Mouse (Mus musculus): ENCODE measurements at regions not wholly inside any gene's neighbourhood (a gene's known extent, or its start where the extent isn't known, plus 50 kb on each side); places are given as distances from the start of the nearest gene placed in this dataset.

- Histone ChIP-seq H3K27me3 (ENCODE audit: control insufficient read depth, insufficient read depth, low read length) (peaks cover 27% of the 10 kb centered on the region), H3K9ac (ENCODE audit: low read length) (peak overlapping the region; percentile 40)
- peak; percentile 88 for DNase-seq (ENCODE audit: low spot score, missing footprints)
Observed at GRCm38 (mm10) chr9:43879220-43879968, 135.6 kb downstream of the Nectin1 start.

GRCm38 (mm10) chr9:43879969-43880396 lies 136.2 kb downstream of the Nectin1 start:
- Histone ChIP-seq H3K9me3 (ENCODE audit: control insufficient read depth, low read length) (no peaks in the 10 kb centered on the region), H3K4me3 (ENCODE audit: low read depth, low read length) (peak overlapping the region; percentile 31), H3K36me3 (ENCODE audit: control insufficient read depth, insufficient read depth, low read length) (no peaks in the 10 kb centered on the region), H3K9ac (ENCODE audit: low read length) (peak overlapping the region; percentile 40), H3K4me2 (peak overlapping the region; percentile 57), H3K27me3 (ENCODE audit: control insufficient read depth, insufficient read depth, low read length) (peaks cover 27% of the 10 kb centered on the region), H3K4me1 (ENCODE audit: control insufficient read depth, insufficient read depth, low read length) (peaks cover 12% of the 10 kb centered on the region), H3K27ac (ENCODE audit: low read depth, low read length) (no peak overlapping the region)
- DNase-seq (ENCODE audit: low spot score, missing footprints) (peak; percentile 96), ATAC-seq (ENCODE audit: low FRiP score) (peak; percentile 80)
- 0% methylated on average over 26 of the region's 26 CpGs for WGBS

More at GRCm38 (mm10) chr9:43879220-43879968, 135.6 kb downstream of the Nectin1 start:
- H3K27ac ChIP-seq (ENCODE audit: low read depth, low read length): no peak overlapping the region
- no peaks in the 10 kb centered on the region for H3K36me3 ChIP-seq (ENCODE audit: control insufficient read depth, insufficient read depth, low read length)
- peak; percentile 61 for ATAC-seq (ENCODE audit: low FRiP score)
- H3K9me3 ChIP-seq (ENCODE audit: control insufficient read depth, low read length): no peaks in the 10 kb centered on the region
- H3K4me3 ChIP-seq (ENCODE audit: low read depth, low read length): peak overlapping the region; percentile 31
- H3K4me1 ChIP-seq (ENCODE audit: control insufficient read depth, insufficient read depth, low read length): peaks cover 12% of the 10 kb centered on the region
- H3K4me2 ChIP-seq: peak overlapping the region; percentile 57
- 3% methylated on average over 24 of the region's 24 CpGs for WGBS

GRCm38 (mm10) chr9:43893086-43893485 lies 149.3 kb downstream of the Nectin1 start:
- H3K9me3 ChIP-seq (ENCODE audit: control insufficient read depth, low read length): no peaks in the 10 kb centered on the region
- H3K27ac ChIP-seq (ENCODE audit: low read depth, low read length): no peak overlapping the region
- H3K4me1 ChIP-seq (ENCODE audit: control insufficient read depth, insufficient read depth, low read length): no peaks in the 10 kb centered on the region
- no peak for DNase-seq (ENCODE audit: low spot score, missing footprints)
- H3K36me3 ChIP-seq (ENCODE audit: control insufficient read depth, insufficient read depth, low read length): no peaks in the 10 kb centered on the region
- H3K4me2 ChIP-seq: no peak overlapping the region
- H3K4me3 ChIP-seq (ENCODE audit: low read depth, low read length): no peak overlapping the region
- no peak for ATAC-seq (ENCODE audit: low FRiP score)
- no peak overlapping the region for H3K9ac ChIP-seq (ENCODE audit: low read length)
- no peaks in the 10 kb centered on the region for H3K27me3 ChIP-seq (ENCODE audit: control insufficient read depth, insufficient read depth, low read length)
- 79% methylated on average over 6 of the region's 6 CpGs for WGBS

DNA sequence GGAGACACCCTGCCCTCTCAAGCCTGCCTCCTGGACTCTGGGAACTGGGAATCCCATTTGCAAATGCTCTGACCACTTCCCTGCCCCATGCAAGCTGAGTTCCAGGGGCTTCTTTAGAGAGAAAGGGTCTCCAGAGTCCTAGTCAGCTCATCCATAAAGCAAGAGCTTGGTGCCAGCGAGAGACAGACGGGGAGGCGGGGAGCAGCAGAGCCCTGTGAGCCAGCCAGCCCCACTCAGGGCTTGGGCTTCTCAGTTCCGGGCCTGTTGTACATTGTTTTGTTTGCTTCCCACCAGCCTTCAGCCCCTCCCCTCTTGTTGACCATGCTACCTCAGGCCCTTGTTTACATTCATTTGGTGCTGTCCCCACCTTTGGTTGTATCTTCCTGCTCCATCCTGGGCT lies 143.9 kb upstream of the Thy1 start:
- Histone ChIP-seq H3K4me3 (ENCODE audit: low read depth, low read length) (no peak overlapping the region), H3K27me3 (ENCODE audit: control insufficient read depth, insufficient read depth, low read length) (no peaks in the 10 kb centered on the region), H3K27ac (ENCODE audit: low read depth, low read length) (no peak overlapping the region), H3K4me1 (ENCODE audit: control insufficient read depth, insufficient read depth, low read length) (peaks cover 4% of the 10 kb centered on the region), H3K36me3 (ENCODE audit: control insufficient read depth, insufficient read depth, low read length) (no peaks in the 10 kb centered on the region), H3K4me2 (no peak overlapping the region), H3K9me3 (ENCODE audit: control insufficient read depth, low read length) (no peaks in the 10 kb centered on the region), H3K9ac (ENCODE audit: low read length) (no peak overlapping the region)
- ATAC-seq (ENCODE audit: low FRiP score) (no peak), DNase-seq (ENCODE audit: low spot score, missing footprints) (no peak)
- 63% methylated on average over 4 of the region's 4 CpGs for whole genome bisulfite sequencing

DNA sequence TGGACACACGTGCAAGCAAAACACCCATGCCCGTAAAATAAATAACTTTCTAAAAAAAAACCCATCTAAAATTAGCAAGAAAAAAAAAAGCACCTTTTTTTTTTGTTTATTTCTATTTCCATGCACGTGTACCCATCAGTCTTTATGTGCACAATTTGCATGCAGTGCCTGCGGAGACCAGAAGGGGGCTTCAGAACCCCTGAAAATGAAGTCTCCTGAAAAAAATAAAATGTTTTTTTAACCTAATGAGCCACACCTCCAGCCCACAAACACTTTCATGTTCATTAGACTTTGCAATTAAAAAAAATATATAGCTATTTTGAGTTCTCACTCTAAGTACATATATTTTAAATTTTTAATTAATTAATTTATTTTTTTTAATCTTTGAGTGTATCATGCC lies 134.9 kb upstream of the Thy1 start:
- Histone ChIP-seq H3K4me3 (ENCODE audit: low read depth, low read length) (no peak overlapping the region), H3K4me2 (no peak overlapping the region), H3K9me3 (ENCODE audit: control insufficient read depth, low read length) (no peaks in the 10 kb centered on the region), H3K36me3 (ENCODE audit: control insufficient read depth, insufficient read depth, low read length) (no peaks in the 10 kb centered on the region), H3K4me1 (ENCODE audit: control insufficient read depth, insufficient read depth, low read length) (no peaks in the 10 kb centered on the region; the same call in 1 of the 2 replicates), H3K27ac (ENCODE audit: low read depth, low read length) (no peak overlapping the region), H3K9ac (ENCODE audit: low read length) (no peak overlapping the region), H3K27me3 (ENCODE audit: control insufficient read depth, insufficient read depth, low read length) (no peaks in the 10 kb centered on the region)
- ATAC-seq (ENCODE audit: low FRiP score): no peak
- 78% methylated on average over 4 of the region's 4 CpGs for WGBS
- no peak for DNase-seq (ENCODE audit: low spot score, missing footprints)

GRCm38 (mm10) chr9:43915015-43915414 lies 128.2 kb upstream of the Thy1 start:
- peaks cover 6% of the 10 kb centered on the region; the same call in 1 of the 2 replicates for H3K4me1 ChIP-seq (ENCODE audit: control insufficient read depth, insufficient read depth, low read length)
- ATAC-seq (ENCODE audit: low FRiP score): no peak
- peaks cover 3% of the 10 kb centered on the region; the same call in 1 of the 2 replicates for H3K27me3 ChIP-seq (ENCODE audit: control insufficient read depth, insufficient read depth, low read length)
- H3K4me3 ChIP-seq (ENCODE audit: low read depth, low read length): no peak overlapping the region
- peak; percentile 76 for DNase-seq (ENCODE audit: low spot score, missing footprints)
- no peak overlapping the region for H3K9ac ChIP-seq (ENCODE audit: low read length)
- H3K4me2 ChIP-seq: no peak overlapping the region
- no peaks in the 10 kb centered on the region for H3K9me3 ChIP-seq (ENCODE audit: control insufficient read depth, low read length)
- WGBS: 62% methylated on average over 5 of the region's 5 CpGs
- H3K27ac ChIP-seq (ENCODE audit: low read depth, low read length): no peak overlapping the region
- no peaks in the 10 kb centered on the region for H3K36me3 ChIP-seq (ENCODE audit: control insufficient read depth, insufficient read depth, low read length)

DNA sequence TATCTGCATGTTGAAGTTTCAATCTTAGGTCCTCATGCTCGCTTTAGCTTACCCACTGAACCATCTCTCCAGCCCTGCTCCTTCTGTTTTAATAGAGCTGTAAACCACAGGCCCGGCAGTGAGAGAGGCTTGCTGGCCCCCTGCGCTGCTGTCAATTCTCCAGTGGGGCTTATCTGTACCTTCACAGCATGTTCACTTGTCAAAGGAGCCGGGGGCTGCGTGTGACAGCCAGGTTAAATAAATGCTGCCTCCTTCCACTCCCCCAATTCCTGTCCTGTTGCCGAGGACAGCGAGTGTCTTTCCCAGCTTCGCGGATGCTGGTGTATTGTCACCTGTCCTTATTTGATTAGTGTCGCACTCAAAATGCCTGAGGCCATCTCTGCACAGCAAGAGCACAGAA lies 125.7 kb upstream of the Thy1 start:
- 38% methylated on average over 10 of the region's 10 CpGs for WGBS
- Histone ChIP-seq H3K9me3 (ENCODE audit: control insufficient read depth, low read length) (no peaks in the 10 kb centered on the region), H3K4me3 (ENCODE audit: low read depth, low read length) (no peak overlapping the region), H3K27ac (ENCODE audit: low read depth, low read length) (no peak overlapping the region), H3K27me3 (ENCODE audit: control insufficient read depth, insufficient read depth, low read length) (peaks cover 3% of the 10 kb centered on the region; the same call in 1 of the 2 replicates), H3K4me1 (ENCODE audit: control insufficient read depth, insufficient read depth, low read length) (peaks cover 9% of the 10 kb centered on the region; the same call in 1 of the 2 replicates), H3K9ac (ENCODE audit: low read length) (no peak overlapping the region), H3K36me3 (ENCODE audit: control insufficient read depth, insufficient read depth, low read length) (no peaks in the 10 kb centered on the region), H3K4me2 (no peak overlapping the region)
- ATAC-seq (ENCODE audit: low FRiP score): no peak
- peak; percentile 56 for DNase-seq (ENCODE audit: low spot score, missing footprints)

DNA sequence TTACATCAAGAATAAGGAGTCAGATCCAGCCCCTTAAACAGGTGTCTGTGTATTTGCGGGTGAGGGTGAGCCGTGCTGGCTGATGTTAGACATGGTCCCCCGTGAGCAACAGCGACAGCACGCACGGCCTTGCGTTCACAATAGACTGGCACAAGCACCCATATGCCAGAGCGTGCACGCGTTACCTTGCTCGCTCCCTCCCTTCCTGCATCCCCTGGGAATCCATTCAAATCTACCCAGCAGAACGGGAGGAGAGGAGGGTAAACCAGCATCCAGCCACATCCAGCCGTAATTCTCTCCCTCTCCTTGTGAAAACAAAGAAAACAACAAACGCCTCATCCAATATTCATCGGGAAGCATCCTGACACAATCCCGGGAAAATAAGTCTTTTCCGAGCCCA lies 124.2 kb upstream of the Thy1 start:
- H3K36me3 ChIP-seq (ENCODE audit: control insufficient read depth, insufficient read depth, low read length): no peaks in the 10 kb centered on the region
- no peak overlapping the region for H3K4me3 ChIP-seq (ENCODE audit: low read depth, low read length)
- peaks cover 3% of the 10 kb centered on the region; the same call in 1 of the 2 replicates for H3K27me3 ChIP-seq (ENCODE audit: control insufficient read depth, insufficient read depth, low read length)
- H3K9me3 ChIP-seq (ENCODE audit: control insufficient read depth, low read length): no peaks in the 10 kb centered on the region
- H3K4me1 ChIP-seq (ENCODE audit: control insufficient read depth, insufficient read depth, low read length): peaks cover 9% of the 10 kb centered on the region; the same call in 1 of the 2 replicates
- H3K27ac ChIP-seq (ENCODE audit: low read depth, low read length): no peak overlapping the region
- no peak overlapping the region for H3K4me2 ChIP-seq
- DNase-seq (ENCODE audit: low spot score, missing footprints) (peak; percentile 81), ATAC-seq (ENCODE audit: low FRiP score) (no peak)
- WGBS: 77% methylated on average over 17 of the region's 17 CpGs
- no peak overlapping the region for H3K9ac ChIP-seq (ENCODE audit: low read length)

DNA sequence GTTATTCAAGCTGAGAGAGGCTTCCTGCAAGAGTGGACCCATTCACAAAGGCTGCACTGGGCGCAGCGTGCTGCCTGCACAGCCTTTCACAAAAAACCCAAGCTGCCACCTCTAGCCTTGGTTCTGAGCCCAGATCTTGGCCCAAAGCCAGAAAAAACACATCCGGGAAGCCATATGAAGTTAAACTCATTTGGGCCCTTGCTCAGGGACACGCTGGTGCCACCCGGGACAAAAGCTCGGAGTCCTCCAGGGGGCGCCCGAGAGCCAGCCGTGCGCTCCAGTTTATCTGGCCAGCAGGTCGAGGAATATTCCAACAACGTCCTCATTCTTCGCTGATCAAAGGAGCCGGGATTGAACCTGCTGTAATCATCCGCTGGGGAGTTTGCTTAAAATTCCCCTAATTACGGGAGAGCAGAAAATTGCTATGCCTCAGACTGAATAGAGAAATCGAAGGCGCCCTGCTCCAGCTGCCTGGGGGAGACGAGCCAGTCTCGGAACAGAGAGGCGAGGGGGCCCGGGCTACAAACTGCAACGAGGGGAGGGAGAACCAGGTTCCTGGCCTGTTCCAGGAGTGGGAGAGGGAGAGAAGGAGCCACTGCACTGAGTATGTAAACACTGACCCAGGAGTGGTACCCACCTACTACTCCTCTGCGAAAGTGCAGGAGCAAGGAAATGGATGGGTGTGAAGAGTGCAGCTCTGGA lies 123.0 kb upstream of the Thy1 start:
- Histone ChIP-seq H3K9me3 (ENCODE audit: control insufficient read depth, low read length) (no peaks in the 10 kb centered on the region), H3K4me3 (ENCODE audit: low read depth, low read length) (no peak overlapping the region), H3K27me3 (ENCODE audit: control insufficient read depth, insufficient read depth, low read length) (peaks cover 3% of the 10 kb centered on the region; the same call in 1 of the 2 replicates), H3K36me3 (ENCODE audit: control insufficient read depth, insufficient read depth, low read length) (no peaks in the 10 kb centered on the region), H3K4me1 (ENCODE audit: control insufficient read depth, insufficient read depth, low read length) (peaks cover 9% of the 10 kb centered on the region; the same call in 1 of the 2 replicates), H3K27ac (ENCODE audit: low read depth, low read length) (no peak overlapping the region), H3K9ac (ENCODE audit: low read length) (0 out of 2 replicates have a peak overlapping the region, but pooled peaks have one; percentile 47), H3K4me2 (peak overlapping the region; percentile 37; the same call in 1 of the 2 replicates)
- DNase-seq (ENCODE audit: low spot score, missing footprints) (peak; percentile 98), ATAC-seq (ENCODE audit: low FRiP score) (peak; percentile 48; the same call in 1 of the 2 replicates)
- WGBS: 15% methylated on average over 24 of the region's 24 CpGs

Data from midbrain, embryonic 11.5 days (tissue).